Mouse (Mus musculus) heart, adult 2 months (tissue): ENCODE measurements at regions not wholly inside any gene's neighbourhood (a gene's known extent, or its start where the extent isn't known, plus 50 kb on each side); places are given as distances from the start of the nearest gene placed in this dataset.

Source experiments
- CTCF ChIP-seq: fragments of 200-600 bp; IDR thresholded peaks from 2 replicates; pipeline ENCODE4 v1.8.1; 2022; ENCODE audit warnings: antibody characterized with exemption, mild to moderate bottlenecking, moderate library complexity
- EP300 ChIP-seq: fragments of 200-500 bp; IDR thresholded peaks from 2 replicates; pipeline ENCODE4 v1.6.1; 2011; ENCODE audit warnings: low read depth, low read length, control low read depth; ENCODE audit not compliant: insufficient read depth
- POLR2A ChIP-seq: fragments of 200-500 bp; IDR thresholded peaks from 2 replicates; pipeline ENCODE4 v1.6.1; 2011; ENCODE audit warnings: mild to moderate bottlenecking, low read depth, low read length, control low read depth; ENCODE audit not compliant: insufficient read depth

- TF ChIP-seq POLR2A (no peak), CTCF (no peak), EP300 (no peak)
Observed at GRCm38 (mm10) chrX:70897110-70897721, 152.8 kb upstream of the Mamld1 start.
